Mouse (Mus musculus): ENCODE results near the gene Zfp14. TPM values are rescaled to one million over a fixed set of nuclear protein-coding genes. Genes with fewer than 3 reads are reported as not detected.
A peak's percentile ranks its signal among the peaks of the same experiment; 100 is the strongest.

Gene Zfp14
- 12.6 and 13.0 TPM in 2 replicates for polyA plus RNA-seq (2012; rRNA removed)

DNA sequence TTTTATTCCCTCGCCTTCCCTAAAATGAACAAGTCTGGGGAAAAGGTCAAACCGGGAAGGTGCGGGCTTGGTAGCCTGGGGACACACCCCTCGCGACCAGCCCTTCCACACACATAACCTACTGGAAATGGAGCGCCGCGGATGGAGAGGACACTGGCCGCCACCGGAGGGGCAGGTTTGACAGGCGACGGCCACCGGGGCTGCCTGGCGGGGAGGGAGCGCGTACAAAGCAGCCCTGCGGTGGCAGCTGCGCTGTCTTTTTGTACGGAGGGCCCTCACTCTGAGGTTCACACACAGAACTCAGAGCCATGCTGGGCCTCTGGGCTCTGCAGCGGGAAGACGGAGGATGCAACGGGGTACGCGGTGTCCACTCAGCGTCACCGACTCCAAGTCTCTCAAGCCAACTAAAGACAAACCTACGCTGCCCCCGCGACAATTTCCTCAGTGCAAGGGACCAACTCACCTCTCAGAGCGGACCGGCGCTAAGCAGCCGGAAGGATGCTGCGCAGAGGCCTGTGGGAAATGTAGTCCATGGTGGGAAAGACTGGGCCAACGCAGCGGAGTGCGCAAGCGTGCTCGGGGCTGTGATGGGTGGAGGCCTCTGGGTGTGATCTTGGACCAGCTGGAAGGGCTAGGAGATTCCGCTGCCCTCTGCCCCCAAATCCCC, at the start of gene Zfp14:
Zfp14 (minus strand) TSS at position 499 of the 667 bp plus-strand sequence.
- DNase-seq (ENCODE audit: low read depth): peak; percentile 97
- TF ChIP-seq CTCF (IDR thresholded peaks at IDR 0.05; ENCODE audit: borderline replicate concordance, extremely low read depth, insufficient read depth, insufficient read length): no peak
- peak; percentile 37; the same call in 1 of the 2 replicates for TF ChIP-seq POLR2A (IDR thresholded peaks at IDR 0.05; ENCODE audit: borderline replicate concordance, extremely low read depth, insufficient read depth, insufficient read length, poor library complexity, severe bottlenecking)

DNA sequence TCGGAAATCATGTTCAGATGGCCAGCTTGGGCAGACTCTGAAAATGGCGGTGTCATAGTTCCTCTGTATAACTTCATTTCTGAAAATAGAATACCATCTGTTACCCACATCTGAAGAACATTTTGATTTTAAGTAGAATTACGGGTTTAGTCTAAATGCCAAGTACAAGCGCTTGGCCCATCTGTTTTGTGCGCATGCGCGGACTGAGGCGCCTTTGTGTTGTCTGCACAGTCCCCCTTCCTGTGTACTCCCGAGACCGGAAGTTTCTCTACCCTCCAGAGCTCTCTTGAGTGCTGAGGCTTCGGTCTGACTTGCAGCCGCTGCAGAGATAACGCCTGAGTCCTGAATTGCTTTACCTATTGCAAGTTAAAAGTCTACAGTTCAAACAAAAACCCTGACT, 48.1 kb upstream of the Zfp14 start:
- DNase-seq (ENCODE audit: low read depth): peak; percentile 71
- TF ChIP-seq CTCF (IDR thresholded peaks at IDR 0.05; ENCODE audit: borderline replicate concordance, extremely low read depth, insufficient read depth, insufficient read length) (no peak), POLR2A (IDR thresholded peaks at IDR 0.05; ENCODE audit: borderline replicate concordance, extremely low read depth, insufficient read depth, insufficient read length, poor library complexity, severe bottlenecking) (no peak)

DNA sequence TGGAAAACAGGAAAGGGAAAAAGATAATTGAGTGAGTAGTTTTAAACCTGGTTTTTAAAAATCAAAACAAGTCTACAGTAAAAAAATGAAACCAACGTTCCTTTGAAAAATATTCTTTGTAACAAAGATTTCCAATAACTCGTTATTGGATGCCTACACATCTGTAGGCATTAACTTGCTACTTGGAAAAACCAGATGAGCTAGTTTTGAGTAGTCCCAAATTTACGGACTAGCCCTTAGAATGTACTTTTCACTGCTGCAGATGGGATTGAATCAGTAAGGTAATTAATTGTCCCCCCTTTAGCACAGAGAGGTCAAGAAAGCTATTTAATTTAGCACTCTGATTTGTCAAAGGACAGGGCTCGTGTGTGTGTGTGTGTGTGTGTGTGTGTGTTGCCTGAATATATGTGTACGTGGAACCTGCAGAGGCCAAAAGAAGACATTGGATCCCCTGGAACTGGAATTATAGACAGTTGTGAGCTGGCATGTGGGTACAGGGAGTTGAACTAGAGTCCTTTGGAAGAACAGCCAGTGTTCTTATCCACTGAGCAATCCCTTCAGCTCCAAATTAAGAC, 44.5 kb upstream of the Zfp14 start:
- DNase-seq (ENCODE audit: low read depth): peak; percentile 49
- TF ChIP-seq CTCF (IDR thresholded peaks at IDR 0.05; ENCODE audit: borderline replicate concordance, extremely low read depth, insufficient read depth, insufficient read length) (no peak), POLR2A (IDR thresholded peaks at IDR 0.05; ENCODE audit: borderline replicate concordance, extremely low read depth, insufficient read depth, insufficient read length, poor library complexity, severe bottlenecking) (no peak)

DNA sequence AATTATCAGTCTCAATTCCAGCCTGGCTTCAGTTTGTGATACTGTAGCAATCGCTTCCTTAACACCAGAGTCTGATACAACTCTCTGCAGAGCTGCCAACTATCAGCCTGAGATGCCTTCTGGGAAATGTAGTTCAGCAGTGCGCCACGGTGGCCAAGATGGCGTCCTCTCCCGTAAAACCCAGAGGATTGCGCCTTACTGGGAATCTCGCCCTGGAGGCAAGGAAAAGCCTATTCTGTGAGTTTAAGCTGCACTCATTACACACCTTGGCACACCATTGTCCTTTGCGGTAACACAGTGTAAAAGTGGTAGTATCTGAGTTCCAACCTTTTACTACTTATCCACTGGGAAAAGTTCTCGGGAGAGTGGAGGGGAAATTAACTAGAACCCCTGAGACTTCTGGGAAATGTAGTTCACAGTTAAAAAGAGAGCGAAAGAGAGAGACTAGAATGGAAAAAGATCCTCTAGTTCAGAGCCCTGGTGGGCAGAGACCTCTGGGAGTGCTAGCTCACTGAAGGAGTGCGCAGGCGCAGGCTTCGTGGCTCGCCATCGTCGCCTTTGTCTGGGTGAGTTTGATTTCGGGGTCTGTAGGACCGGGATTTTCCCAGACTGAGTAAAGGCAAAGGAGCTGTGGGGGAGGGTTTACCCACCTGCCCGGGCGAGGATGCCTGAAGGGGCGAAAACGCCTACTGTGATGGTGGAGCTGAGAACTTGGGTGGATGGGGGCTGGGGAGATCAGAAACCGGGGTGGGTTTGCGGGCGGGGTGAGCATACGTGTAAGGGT, 43.7 kb upstream of the Zfp14 start, which contains the start of gene Zfp260:
Zfp260 (plus strand) TSS at position 132 of the 784 bp plus-strand sequence.
- peak; percentile 98 for DNase-seq (ENCODE audit: low read depth)
- TF ChIP-seq CTCF (IDR thresholded peaks at IDR 0.05; ENCODE audit: borderline replicate concordance, extremely low read depth, insufficient read depth, insufficient read length) (peak; percentile 24; the same call in 1 of the 2 replicates), POLR2A (IDR thresholded peaks at IDR 0.05; ENCODE audit: borderline replicate concordance, extremely low read depth, insufficient read depth, insufficient read length, poor library complexity, severe bottlenecking) (peak; percentile 77; the same call in 1 of the 2 replicates)

DNA sequence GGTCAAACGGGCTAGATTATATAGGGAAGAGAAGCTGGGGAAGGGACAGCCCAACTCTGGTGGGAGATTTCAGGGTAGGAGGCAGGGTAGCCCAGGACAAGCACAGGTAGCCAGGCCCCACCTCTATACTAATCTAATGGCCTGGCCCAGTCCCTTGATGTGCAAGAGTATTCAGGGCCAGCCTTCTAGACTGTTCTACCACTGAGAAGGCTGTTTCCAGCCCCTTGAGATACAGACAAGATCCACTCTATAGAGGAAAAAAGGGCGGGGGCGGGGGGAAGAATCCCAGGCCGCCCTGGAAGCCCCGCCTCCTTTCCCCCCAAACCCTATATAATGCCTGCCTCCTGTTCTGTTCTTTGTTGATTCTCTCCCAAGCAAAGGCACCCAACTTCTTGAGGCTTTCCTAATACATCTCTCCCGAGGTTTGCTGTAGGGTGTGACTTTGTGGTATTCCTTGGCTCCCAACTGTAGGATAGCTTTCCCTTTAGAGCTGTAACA, 42.8 kb upstream of the Zfp14 start:
- no peak for TF ChIP-seq POLR2A (IDR thresholded peaks at IDR 0.05; ENCODE audit: borderline replicate concordance, extremely low read depth, insufficient read depth, insufficient read length, poor library complexity, severe bottlenecking)
- DNase-seq (ENCODE audit: low read depth): no peak

DNA sequence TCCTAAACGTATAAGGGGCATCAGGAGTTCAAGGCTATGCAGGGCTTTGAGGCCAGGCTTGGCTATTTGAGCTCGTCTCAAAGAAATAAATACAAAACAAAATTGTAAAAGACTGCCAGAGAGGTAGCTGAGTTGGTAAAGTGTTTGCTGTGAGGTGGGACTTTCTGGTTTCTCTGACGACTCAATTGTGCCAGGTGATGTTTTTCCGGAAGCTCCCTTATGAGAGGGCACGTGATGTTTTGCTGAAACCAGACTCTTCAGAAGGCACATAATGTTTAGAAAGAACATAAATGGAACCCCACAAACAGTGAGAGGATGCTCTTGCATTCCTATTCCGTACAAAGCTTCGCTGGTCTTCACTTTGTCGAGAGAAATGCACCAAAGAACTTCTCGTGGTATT, 41.5 kb upstream of the Zfp14 start:
- no peak for TF ChIP-seq CTCF (IDR thresholded peaks at IDR 0.05; ENCODE audit: borderline replicate concordance, extremely low read depth, insufficient read depth, insufficient read length)
- no peak for TF ChIP-seq POLR2A (IDR thresholded peaks at IDR 0.05; ENCODE audit: borderline replicate concordance, extremely low read depth, insufficient read depth, insufficient read length, poor library complexity, severe bottlenecking)

DNA sequence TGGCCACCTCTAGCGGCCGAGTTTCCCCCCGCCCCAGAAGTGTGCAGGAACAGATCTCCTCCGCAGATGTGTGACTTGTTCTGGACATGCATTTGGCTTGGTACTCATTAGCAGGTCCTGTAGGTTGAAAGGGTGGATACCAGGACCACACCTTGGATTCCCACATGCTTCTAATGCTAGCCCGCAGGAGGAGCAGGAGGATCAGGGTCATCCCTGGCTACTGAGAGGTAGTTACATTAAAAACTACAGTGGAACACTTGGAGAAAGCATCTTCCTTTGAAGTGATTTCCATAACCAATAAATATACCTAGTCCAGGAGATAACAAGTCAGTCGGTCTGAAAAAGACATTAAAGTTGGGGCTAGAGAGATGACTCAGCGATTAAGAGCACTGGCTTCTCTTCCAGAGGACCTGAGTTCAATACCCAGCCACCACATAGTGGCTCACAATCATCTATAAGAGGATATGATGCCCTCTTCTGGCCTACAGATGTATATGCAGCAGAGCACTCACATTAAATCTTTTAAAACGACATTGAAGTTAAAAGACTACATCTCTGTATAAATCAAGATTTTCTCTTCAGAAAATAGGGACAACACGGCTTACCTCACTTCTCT, 39.9 kb upstream of the Zfp14 start:
- TF ChIP-seq CTCF (IDR thresholded peaks at IDR 0.05; ENCODE audit: borderline replicate concordance, extremely low read depth, insufficient read depth, insufficient read length) (peak; percentile 12; the same call in 1 of the 2 replicates), POLR2A (IDR thresholded peaks at IDR 0.05; ENCODE audit: borderline replicate concordance, extremely low read depth, insufficient read depth, insufficient read length, poor library complexity, severe bottlenecking) (no peak)

More for the DNA sequence above, 41.5 kb upstream of the Zfp14 start:
- no peak for DNase-seq (ENCODE audit: low read depth)

DNA sequence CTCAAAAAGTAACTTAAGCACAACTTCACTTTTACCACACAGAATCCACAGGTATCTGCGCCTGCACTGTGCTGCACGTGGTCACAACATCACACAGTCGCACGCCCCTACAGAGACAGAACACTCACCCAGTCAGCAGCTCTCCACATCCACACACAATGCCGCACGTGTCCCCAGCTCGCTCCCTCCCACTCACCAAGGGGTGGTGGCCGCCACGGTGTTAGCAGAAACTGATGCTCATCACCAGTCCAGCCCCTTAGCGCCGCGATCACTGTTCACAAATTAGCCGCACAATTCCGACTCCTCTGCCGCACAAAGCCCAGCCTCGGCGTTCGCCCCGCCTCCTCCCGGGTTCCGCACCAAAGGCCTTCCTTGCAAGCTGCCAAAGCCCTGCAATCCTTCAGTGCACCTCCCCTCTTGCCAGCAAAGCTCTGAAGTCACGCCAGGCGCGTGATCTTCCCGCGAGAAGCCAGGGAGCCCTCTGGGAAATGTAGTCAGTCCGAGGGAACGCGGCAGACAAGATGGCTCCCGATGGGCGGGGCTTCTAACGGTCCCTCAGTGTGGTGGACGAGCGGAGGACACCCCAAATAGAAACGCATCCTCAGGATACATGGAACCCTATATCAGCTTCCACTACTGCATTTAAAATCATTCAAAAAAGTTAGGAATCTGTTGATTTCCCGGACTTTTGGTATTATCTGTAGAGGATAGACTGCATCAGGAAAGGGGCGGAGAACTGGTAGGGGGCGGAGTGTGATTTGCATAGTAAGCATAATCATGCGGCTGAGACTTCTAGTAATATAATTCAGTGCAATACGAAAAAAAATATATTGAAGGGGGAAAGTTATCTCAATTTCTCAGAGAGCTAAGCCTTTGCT, 39.2 kb upstream of the Zfp14 start, which contains the start of the genes Gm26920 and Zfp566:
Gm26920 (minus strand) TSS at position 319 of the 878 bp plus-strand sequence.
Zfp566 (minus strand) TSS at position 436 of the 878 bp plus-strand sequence.
- DNase-seq (ENCODE audit: low read depth): peak; percentile 100
- TF ChIP-seq CTCF (IDR thresholded peaks at IDR 0.05; ENCODE audit: borderline replicate concordance, extremely low read depth, insufficient read depth, insufficient read length) (no peak), POLR2A (IDR thresholded peaks at IDR 0.05; ENCODE audit: borderline replicate concordance, extremely low read depth, insufficient read depth, insufficient read length, poor library complexity, severe bottlenecking) (peak; percentile 60; the same call in 1 of the 2 replicates)

More for the DNA sequence above, 39.9 kb upstream of the Zfp14 start:
- peak; percentile 69 for DNase-seq (ENCODE audit: low read depth)

DNA sequence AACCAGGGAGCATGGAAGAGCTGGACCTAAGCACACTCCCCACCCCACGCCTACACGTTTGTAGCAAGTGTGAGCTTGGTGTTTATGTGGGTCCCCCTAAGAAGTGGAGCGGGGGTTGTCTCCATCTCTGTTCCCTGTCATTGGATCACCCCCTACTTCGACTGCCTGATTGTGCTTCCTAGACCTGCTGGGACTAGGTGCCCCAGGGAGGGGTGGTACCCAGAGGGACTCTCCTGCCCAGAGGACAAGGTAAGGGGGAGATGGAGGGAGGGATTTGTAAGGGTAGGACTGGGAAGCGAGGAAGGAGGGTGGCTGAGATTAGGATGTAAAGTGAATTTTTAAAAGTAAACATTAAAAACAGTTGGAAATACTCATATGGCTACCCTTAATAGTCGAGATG, 38.2 kb upstream of the Zfp14 start:
- TF ChIP-seq POLR2A (IDR thresholded peaks at IDR 0.05; ENCODE audit: borderline replicate concordance, extremely low read depth, insufficient read depth, insufficient read length, poor library complexity, severe bottlenecking) (no peak), CTCF (IDR thresholded peaks at IDR 0.05; ENCODE audit: borderline replicate concordance, extremely low read depth, insufficient read depth, insufficient read length) (no peak)
- DNase-seq (ENCODE audit: low read depth): peak; percentile 11

DNA sequence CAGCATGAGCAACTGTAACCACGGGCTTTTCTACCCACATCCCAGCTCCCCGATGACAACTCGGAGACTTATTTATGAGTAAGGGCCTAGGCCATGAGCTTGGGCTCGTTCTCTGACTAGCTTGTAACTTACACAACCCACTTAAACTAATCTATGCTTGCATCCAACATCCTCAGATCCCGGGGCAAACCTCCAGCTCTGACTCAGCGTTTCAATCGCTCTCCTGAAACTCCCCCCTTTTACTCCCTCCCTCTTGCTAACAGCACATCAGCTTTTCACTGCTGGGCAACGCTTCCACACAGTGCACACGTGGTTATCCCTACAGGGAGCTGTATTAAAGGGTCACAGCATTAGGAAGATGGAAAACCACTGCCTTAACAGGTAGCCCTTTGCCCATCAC, 35.3 kb upstream of the Zfp14 start:
- no peak for DNase-seq (ENCODE audit: low read depth)
- TF ChIP-seq CTCF (IDR thresholded peaks at IDR 0.05; ENCODE audit: borderline replicate concordance, extremely low read depth, insufficient read depth, insufficient read length): no peak
- TF ChIP-seq POLR2A (IDR thresholded peaks at IDR 0.05; ENCODE audit: borderline replicate concordance, extremely low read depth, insufficient read depth, insufficient read length, poor library complexity, severe bottlenecking): no peak

Data from brain, embryonic 14.5 days (tissue).